Mouse (Mus musculus) urinary bladder, postnatal 36 days (tissue): ENCODE measurements around the gene Etv5.

Experiments used
- DNase-seq, 2 experiments: peaks; one replicate each; pipeline ENCODE4 v3.0.0; 2022; ENCODE audit warnings: low spot score in 2 of 2, mixed read lengths in 1 of 2

The Etv5 gene

DNA sequence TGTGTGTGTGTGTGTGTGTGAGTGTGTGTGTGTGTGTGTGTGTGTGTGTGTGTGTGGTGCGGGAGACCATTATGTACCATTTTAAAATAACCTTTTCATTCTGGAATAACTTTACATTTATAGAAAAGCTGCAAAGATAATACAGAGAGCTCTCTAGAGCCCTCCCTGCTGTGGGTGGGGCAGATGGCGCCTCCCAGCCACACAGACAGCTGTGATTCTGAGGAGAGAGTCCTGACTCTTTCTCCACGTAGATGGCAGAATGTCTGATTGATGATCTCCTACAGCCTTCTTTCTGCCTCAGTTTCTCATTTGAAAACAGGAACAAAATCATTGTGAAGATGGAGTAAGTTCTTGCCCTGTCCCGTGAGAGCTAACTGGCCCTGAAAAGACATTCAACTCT, 91.5 kb downstream of the Etv5 start:
- DNase-seq = no peak

DNA sequence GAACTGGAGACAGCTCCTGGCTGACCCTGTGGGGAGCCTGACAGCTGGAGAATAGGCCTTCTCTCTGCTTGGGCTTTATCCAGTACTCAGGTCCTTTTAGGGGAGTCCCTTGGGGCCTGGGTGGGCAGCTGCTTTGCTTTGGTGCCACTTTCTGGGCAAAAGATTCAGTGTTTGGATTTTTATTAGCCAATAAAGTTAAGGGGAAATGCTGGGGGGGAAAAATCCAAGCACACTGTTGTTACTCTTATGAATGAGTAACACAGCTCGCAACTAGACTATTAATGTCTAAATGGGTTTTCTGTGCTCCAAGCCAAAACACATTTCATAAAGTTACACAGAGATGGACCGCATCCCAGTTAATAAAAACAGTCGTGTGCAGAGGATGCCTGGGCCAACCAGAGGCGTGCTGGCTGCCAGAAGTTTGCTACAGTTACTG, 98.3 kb downstream of the Etv5 start:
- DNase-seq = peak; percentile 13 to 49

- no peak for DNase-seq
Measured at GRCm38 (mm10) chr16:22335781-22336180, 103.7 kb downstream of the Etv5 start.
